Comparison of ENCODE assay signal across 23 mouse cellular contexts in the genomic region with DNA sequence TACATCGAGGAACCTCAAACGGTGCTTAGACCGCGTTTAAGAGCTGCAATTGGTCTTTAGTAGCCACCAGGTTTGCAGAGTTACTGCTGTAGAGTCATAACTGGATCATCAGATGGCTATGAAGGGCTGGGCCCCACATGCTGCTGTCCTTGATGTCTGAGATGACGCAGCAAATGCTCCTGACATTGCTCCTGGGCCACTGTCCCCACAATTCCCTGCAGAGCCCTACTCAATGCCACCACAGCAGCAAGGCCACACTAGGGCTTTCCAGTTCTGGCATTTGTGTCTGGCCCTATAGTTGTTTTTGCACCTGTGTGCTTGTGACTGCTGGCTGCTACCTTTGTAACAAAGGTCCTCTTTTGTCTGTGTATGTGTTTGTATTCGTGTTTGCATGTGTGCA. TPM values are rescaled to one million over a fixed set of nuclear protein-coding genes. Genes with fewer than 3 reads are reported as not detected.
DNase-seq lines count a peak whose midpoint lies in the region; ATAC-seq and TF ChIP-seq lines count a peak whose summit lies in the region.
"Had no signal": no experiment of that assay in that cellular context is flagged by ENCODE, and none has a peak within 500 bp of the region (broad histone marks: within the 10 kb centered on the region; RNA-seq: fewer than 3 reads in every experiment).

No protein-coding gene starts in this region.

- TF ChIP-seq CTCF in cerebellum, adult 2 months (IDR thresholded peaks at IDR 0.05; ENCODE audit: borderline replicate concordance, insufficient read depth, low read depth, low read length), result no peak

- no peak overlapping the region for H3K27ac ChIP-seq in cerebellum, adult 2 months (ENCODE audit: insufficient read depth, low read length)
- H3K27ac ChIP-seq: embryonic facial prominence, embryonic 13.5 days; forebrain, embryonic 13.5 days; heart, adult 2 months; heart, embryonic 15.5 days; hindbrain, embryonic 13.5 days; hindbrain, postnatal 0 days had no signal

- peak; percentile 78 for DNase-seq in adrenal gland, adult 2 months
- no peak for DNase-seq in adrenal gland, adult 8-10 months
- DNase-seq in cerebellum, adult 11-12 months, result peak; percentile 10
- DNase-seq in cerebellum, adult 2 months, result no peak
- no peak for DNase-seq in left cerebral cortex, adult 9 months (ENCODE audit: low spot score in 2 of 2)
- DNase-seq: B cell, adult 2 months; cerebellum, adult 11 months; cerebellum, adult 9-11 months; cerebellum, postnatal 36 days; forebrain, postnatal 0 days; gastrocnemius, postnatal 14 days; heart, adult 2 months; heart, postnatal 14 days had no signal

- WGBS in cerebellum, adult 2 months, result 90% methylated on average over 6 of the region's 6 CpGs

- no peak for ATAC-seq in megakaryocyte, adult 5-6 weeks (ENCODE audit: poor library complexity, severe bottlenecking)
- ATAC-seq: CD4-positive, CD25-positive, alpha-beta regulatory T cell, adult 4 months; forebrain, embryonic 13.5 days; forebrain, postnatal 0 days; hindbrain, postnatal 0 days had no signal

- H3K4me1 ChIP-seq in cerebellum, adult 2 months (ENCODE audit: control insufficient read depth, insufficient read depth, low read length), result peaks cover 7% of the 10 kb centered on the region; the same call in 1 of the 2 replicates
- H3K4me1 ChIP-seq in megakaryocyte, embryonic 14.5 days, result peaks cover 89% of the 10 kb centered on the region

- H3K36me3 ChIP-seq in megakaryocyte, embryonic 14.5 days (replicated peaks; ENCODE audit: low read length), result peaks cover 88% of the 10 kb centered on the region

- no peaks in the 10 kb centered on the region for H3K27me3 ChIP-seq in cerebellum, adult 2 months (ENCODE audit: control insufficient read depth, insufficient read depth, low read length)
- H3K27me3 ChIP-seq in megakaryocyte, embryonic 14.5 days (replicated peaks), result no peaks in the 10 kb centered on the region
- H3K27me3 ChIP-seq: embryonic facial prominence, embryonic 13.5 days; forebrain, embryonic 13.5 days; heart, embryonic 15.5 days; hindbrain, embryonic 13.5 days had no signal

- H3K4me3 ChIP-seq in cerebellum, adult 2 months (replicated peaks; ENCODE audit: insufficient read depth, low read depth, low read length), result no peak overlapping the region
- H3K4me3 ChIP-seq in megakaryocyte, embryonic 14.5 days (replicated peaks), result peak overlapping the region; percentile 6
- H3K4me3 ChIP-seq: embryonic facial prominence, embryonic 13.5 days; forebrain, embryonic 13.5 days; heart, adult 2 months; heart, embryonic 15.5 days; hindbrain, embryonic 13.5 days had no signal

- H3K9me3 ChIP-seq in megakaryocyte, embryonic 14.5 days, result no peaks in the 10 kb centered on the region
- H3K9me3 ChIP-seq: embryonic facial prominence, embryonic 13.5 days; forebrain, embryonic 13.5 days; heart, embryonic 15.5 days; hindbrain, embryonic 13.5 days had no signal

- no peak for TF ChIP-seq POLR2A in cerebellum, adult 2 months (IDR thresholded peaks at IDR 0.05; ENCODE audit: borderline replicate concordance, insufficient read depth, low read length)

RNA-seq across cellular contexts. Expression of a gene that starts 2.2 kb away (rescaled TPM):
- total RNA-seq in adrenal gland, adult 2 months (2021), result 10 to 100 TPM; 54.2 to 69.5 TPM
- polyA plus RNA-seq in adrenal gland, adult 2 months (2012; rRNA removed), result 109 and 128 TPM in 2 replicates
- total RNA-seq in adrenal gland, adult 8-10 months (2022), result 10 to 100 TPM; 61.1 to 97.1 (median 75.7) TPM
- polyA plus RNA-seq in cerebellum, adult 2 months (2012; rRNA removed), result 76.9 and 80.5 TPM in 2 replicates
- 275 and 278 TPM in 2 replicates for polyA plus RNA-seq in megakaryocyte, embryonic 14.5 days (2012; ENCODE audit: insufficient read depth, low replicate concordance)
- total RNA-seq in megakaryocyte, adult 5-6 weeks (2015), result 51.4 and 53.6 TPM in 2 replicates
- 119 and 121 TPM in 2 replicates for total RNA-seq in megakaryocyte, adult 5-6 weeks (2017)

RNA-seq across cellular contexts. Expression of a gene that starts 5.1 kb away (rescaled TPM):
- total RNA-seq in adrenal gland, adult 2 months (2021), result 100 to 1,000 TPM; 201 to 344 TPM
- polyA plus RNA-seq in adrenal gland, adult 2 months (2012; rRNA removed), result 460 and 610 TPM in 2 replicates
- total RNA-seq in adrenal gland, adult 8-10 months (2022), result 100 to 1,000 TPM; 201 to 310 (median 259) TPM
- polyA plus RNA-seq in cerebellum, adult 2 months (2012; rRNA removed), result 401 and 403 TPM in 2 replicates
- 143 and 168 TPM in 2 replicates for polyA plus RNA-seq in megakaryocyte, embryonic 14.5 days (2012; ENCODE audit: insufficient read depth, low replicate concordance)
- 11.8 and 13.3 TPM in 2 replicates for total RNA-seq in megakaryocyte, adult 5-6 weeks (2015)
- total RNA-seq in megakaryocyte, adult 5-6 weeks (2017), result 17.3 and 22.6 TPM in 2 replicates

RNA-seq across cellular contexts. Expression of a gene that starts 10.6 kb away (rescaled TPM):
- 10 to 100 TPM; 48.1 to 60.7 TPM for total RNA-seq in adrenal gland, adult 2 months (2021)
- 54.3 and 66.9 TPM in 2 replicates for polyA plus RNA-seq in adrenal gland, adult 2 months (2012; rRNA removed)
- total RNA-seq in adrenal gland, adult 8-10 months (2022), result 10 to 100 TPM; 53.2 to 74.4 (median 69.7) TPM
- polyA plus RNA-seq in cerebellum, adult 2 months (2012; rRNA removed), result 60.5 and 65.3 TPM in 2 replicates
- polyA plus RNA-seq in megakaryocyte, embryonic 14.5 days (2012; ENCODE audit: insufficient read depth, low replicate concordance), result 59.5 and 102 TPM in 2 replicates
- 23.1 and 23.8 TPM in 2 replicates for total RNA-seq in megakaryocyte, adult 5-6 weeks (2015)
- total RNA-seq in megakaryocyte, adult 5-6 weeks (2017), result 58.7 and 68.0 TPM in 2 replicates

RNA-seq across cellular contexts. Expression of a gene that starts 14.5 kb away (rescaled TPM):
- under 1 TPM; 0.61 to 0.62 TPM for total RNA-seq in adrenal gland, adult 2 months (2021)
- polyA plus RNA-seq in adrenal gland, adult 2 months (2012; rRNA removed), result 1.6 and 2.3 TPM in 2 replicates
- total RNA-seq in adrenal gland, adult 8-10 months (2022), result 1 to 10 TPM in 2 of 4 experiments, not detected in 2; 1.3 to 2.1 TPM
- polyA plus RNA-seq in cerebellum, adult 2 months (2012; rRNA removed), result 4.7 and 5.6 TPM in 2 replicates
- polyA plus RNA-seq in megakaryocyte, embryonic 14.5 days (2012; ENCODE audit: insufficient read depth, low replicate concordance), result 2.7 and 7.7 TPM in 2 replicates
- total RNA-seq in megakaryocyte, adult 5-6 weeks (2015), result not detected in 2 replicates
- not detected in 2 replicates for total RNA-seq in megakaryocyte, adult 5-6 weeks (2017)
- total RNA-seq: forebrain, postnatal 0 days; gastrocnemius, adult 18-20 months; gastrocnemius, postnatal 14 days; heart, adult 2 months; heart, postnatal 14 days; hematopoietic stem cell, adult 5-6 weeks had no signal
- polyA plus RNA-seq: CD4-positive, CD25-positive, alpha-beta regulatory T cell, adult 4 months; forebrain, embryonic 13.5 days; heart, adult 2 months had no signal

RNA-seq across cellular contexts. Expression of a gene that starts 20.8 kb away (rescaled TPM):
- 1 to 10 TPM; 1.0 to 1.9 TPM for total RNA-seq in adrenal gland, adult 2 months (2021)
- 3.5 and 3.6 TPM in 2 replicates for polyA plus RNA-seq in adrenal gland, adult 2 months (2012; rRNA removed)
- total RNA-seq in adrenal gland, adult 8-10 months (2022), result 1 to 10 TPM in 3 of 4 experiments, under 1 TPM in 1; 0.73 to 2.0 (median 1.3) TPM
- 2.1 and 2.3 TPM in 2 replicates for polyA plus RNA-seq in cerebellum, adult 2 months (2012; rRNA removed)
- 3.6 and 7.7 TPM in 2 replicates for polyA plus RNA-seq in megakaryocyte, embryonic 14.5 days (2012; ENCODE audit: insufficient read depth, low replicate concordance)
- total RNA-seq in megakaryocyte, adult 5-6 weeks (2015), result 3.5 and 3.7 TPM in 2 replicates
- 2.9 TPM in 2 replicates for total RNA-seq in megakaryocyte, adult 5-6 weeks (2017)

Comparison
In these comparisons a context has a peak if more than half of its experiments do, and no peak if none do; other contexts are left out.
1. DNase-seq: peak in adrenal gland, adult 2 months (single experiment) and cerebellum, adult 11-12 months (single experiment); none in adrenal gland, adult 8-10 months (single experiment), cerebellum, adult 2 months (0 of 2) and left cerebral cortex, adult 9 months (0 of 2).
2. RNA of a gene that starts 5.1 kb away (total RNA-seq): 201 to 344 TPM in adrenal gland, adult 2 months and 201 to 310 TPM in adrenal gland, adult 8-10 months; 11.8 to 22.6 TPM in megakaryocyte, adult 5-6 weeks; every median in the first group is over 4 times any median in the second.